8 mouse cellular contexts compared by ENCODE assay signal in the genomic region with DNA sequence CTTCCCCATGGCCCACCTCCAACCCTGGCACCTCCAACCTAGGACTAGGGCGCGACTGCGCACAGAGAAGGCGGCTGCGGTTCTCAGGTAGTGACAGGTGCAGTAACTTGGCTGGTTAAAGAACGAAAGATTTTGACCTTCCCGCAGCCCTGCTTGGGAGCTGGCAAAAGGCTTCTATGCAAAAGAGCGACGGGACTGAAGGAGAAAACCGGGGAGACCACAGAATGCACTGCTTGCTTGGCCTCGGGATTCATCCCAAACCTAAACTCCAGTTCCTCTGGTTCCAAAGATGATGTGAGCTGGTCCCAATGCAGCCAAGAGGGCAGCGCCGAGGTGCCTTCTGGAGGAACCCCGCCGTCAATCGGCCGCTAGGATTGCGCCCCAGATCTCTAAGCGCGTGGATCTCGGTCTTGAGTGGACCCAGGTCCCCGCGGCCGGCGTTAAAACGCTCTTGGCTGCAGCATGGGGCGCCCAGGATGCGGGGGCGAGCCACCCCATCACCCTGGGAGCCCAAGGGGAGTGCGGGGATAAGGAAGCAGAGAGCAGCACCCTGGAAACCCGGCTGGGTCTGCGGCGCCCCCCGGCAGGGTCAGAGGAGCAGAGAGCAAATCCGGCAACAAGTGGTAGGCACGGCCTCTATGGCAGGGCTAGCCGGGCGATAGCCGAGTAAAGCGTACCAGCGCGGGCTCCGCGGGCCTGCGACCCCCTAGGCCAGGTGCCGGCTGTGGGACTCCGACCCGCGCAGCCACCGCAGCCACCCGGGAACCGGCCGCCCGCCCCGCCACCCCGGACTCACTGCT. TPM values are rescaled to one million over a fixed set of nuclear protein-coding genes. Genes with fewer than 3 reads are reported as not detected.
DNase-seq lines count a peak whose midpoint lies in the region; ATAC-seq lines count a peak whose summit lies in the region.

No protein-coding gene starts in this region.

- no peaks in the 10 kb centered on the region for H3K9me3 ChIP-seq in heart, embryonic 16.5 days (replicated peaks; ENCODE audit: control insufficient read depth, low read length)
- H3K9me3 ChIP-seq in limb, embryonic 11.5 days (ENCODE audit: control insufficient read depth, low read length): no peaks in the 10 kb centered on the region
- no peaks in the 10 kb centered on the region for H3K9me3 ChIP-seq in midbrain, embryonic 12.5 days

- peaks cover 12% of the 10 kb centered on the region for H3K4me1 ChIP-seq in heart, embryonic 16.5 days (ENCODE audit: control insufficient read depth, insufficient read depth, low read length)
- H3K4me1 ChIP-seq in limb, embryonic 11.5 days (ENCODE audit: control insufficient read depth, insufficient read depth, low read length): peaks cover 3% of the 10 kb centered on the region; the same call in 1 of the 2 replicates
- H3K4me1 ChIP-seq in midbrain, embryonic 12.5 days: peaks cover 18% of the 10 kb centered on the region

- peak overlapping the region; percentile 89 for H3K9ac ChIP-seq in heart, embryonic 16.5 days (ENCODE audit: low read length)
- H3K9ac ChIP-seq in limb, embryonic 11.5 days (ENCODE audit: low read length): peak overlapping the region; percentile 89
- peak overlapping the region; percentile 89 for H3K9ac ChIP-seq in midbrain, embryonic 12.5 days (replicated peaks)

- 2% methylated on average over 56 of the region's 56 CpGs for WGBS in heart, embryonic 16.5 days
- WGBS in limb, embryonic 11.5 days: 1% methylated on average over 38 of the region's 56 CpGs
- WGBS in midbrain, embryonic 12.5 days: 2% methylated on average over 55 of the region's 56 CpGs

- no peaks in the 10 kb centered on the region for H3K27me3 ChIP-seq in heart, embryonic 16.5 days (ENCODE audit: control insufficient read depth, insufficient read depth, low read length)
- H3K27me3 ChIP-seq in limb, embryonic 11.5 days (ENCODE audit: control insufficient read depth, insufficient read depth, low read length): no peaks in the 10 kb centered on the region
- H3K27me3 ChIP-seq in midbrain, embryonic 12.5 days: no peaks in the 10 kb centered on the region

- peak overlapping the region; percentile 77 for H3K4me3 ChIP-seq in heart, embryonic 16.5 days (ENCODE audit: low read length)
- peak overlapping the region; percentile 96 for H3K4me3 ChIP-seq in limb, embryonic 11.5 days (ENCODE audit: low read depth, low read length)
- peak overlapping the region; percentile 93 for H3K4me3 ChIP-seq in midbrain, embryonic 12.5 days

- peaks cover 10% of the 10 kb centered on the region; the same call in 1 of the 2 replicates for H3K36me3 ChIP-seq in heart, embryonic 16.5 days (ENCODE audit: control insufficient read depth, insufficient read depth)
- peaks cover 3% of the 10 kb centered on the region; the same call in 1 of the 2 replicates for H3K36me3 ChIP-seq in limb, embryonic 11.5 days (ENCODE audit: control insufficient read depth, insufficient read depth, low read length)
- peaks cover 16% of the 10 kb centered on the region; the same call in 1 of the 2 replicates for H3K36me3 ChIP-seq in midbrain, embryonic 12.5 days

- H3K27ac ChIP-seq in heart, embryonic 16.5 days (ENCODE audit: low read length): peak overlapping the region; percentile 53; the same call in 1 of the 2 replicates
- H3K27ac ChIP-seq in limb, embryonic 11.5 days (replicated peaks; ENCODE audit: low read depth, low read length): peak overlapping the region; percentile 56; the same call in 1 of the 2 replicates
- H3K27ac ChIP-seq in midbrain, embryonic 12.5 days (replicated peaks): peak overlapping the region; percentile 69

- peak overlapping the region; percentile 86 for H3K4me2 ChIP-seq in heart, embryonic 16.5 days (ENCODE audit: low read depth, low read length)
- H3K4me2 ChIP-seq in limb, embryonic 11.5 days (ENCODE audit: low read depth, severe bottlenecking): peak overlapping the region; percentile 69
- H3K4me2 ChIP-seq in midbrain, embryonic 12.5 days (replicated peaks): peak overlapping the region; percentile 95

- DNase-seq in layer of hippocampus, adult 11-12 months (ENCODE audit: low spot score): peak; percentile 32
- no peak for DNase-seq in layer of hippocampus, postnatal 14 days (ENCODE audit: low spot score in 2 of 2)
- peak; percentile 48 for DNase-seq in NIH3T3 (ENCODE audit: low read depth)
- peak; percentile 28 for DNase-seq in embryo, embryonic 9.5 days (ENCODE audit: extremely low spot score)
- DNase-seq in limb, embryonic 11.5 days (ENCODE audit: low spot score): no peak
- no peak for DNase-seq in adrenal gland, adult 2 months

- peak; percentile 71 for ATAC-seq in heart, embryonic 16.5 days (replicated peaks; ENCODE audit: extremely low read depth, insufficient read depth, low FRiP score)
- ATAC-seq in limb, embryonic 11.5 days (ENCODE audit: insufficient number of reproducible peaks, low FRiP score, low TSS enrichment, low read depth): peak; percentile 71
- ATAC-seq in midbrain, embryonic 12.5 days (ENCODE audit: low FRiP score, low read depth): peak; percentile 81

RNA-seq across cellular contexts. Expression of a gene that starts 0.6 kb away (rescaled TPM):
- total RNA-seq in layer of hippocampus, postnatal 14 days (2021): 100 to 1,000 TPM; 232 to 244 TPM
- polyA plus RNA-seq in heart, embryonic 16.5 days (2015; fragmentation: Nextera tagmentation; extraction: Ambion mirVana): 57.7 and 66.7 TPM in 2 replicates
- 103 and 115 TPM in 2 replicates for polyA plus RNA-seq in limb, embryonic 11.5 days (2014; fragmentation: Nextera tagmentation; extraction: Ambion mirVana)
- polyA plus RNA-seq in midbrain, embryonic 12.5 days (2016; fragmentation: Nextera tagmentation; extraction: Ambion mirVana): 117 and 136 TPM in 2 replicates
- total RNA-seq in adrenal gland, adult 2 months (2021): 100 to 1,000 TPM; 180 to 197 TPM
- polyA plus RNA-seq in adrenal gland, adult 2 months (2012; rRNA removed): 53.0 and 63.5 TPM in 2 replicates

RNA-seq across cellular contexts. Expression of a gene that starts 20.0 kb away (rescaled TPM):
- 10 to 100 TPM; 14.2 to 15.6 TPM for total RNA-seq in layer of hippocampus, postnatal 14 days (2021)
- 13.3 and 15.0 TPM in 2 replicates for polyA plus RNA-seq in heart, embryonic 16.5 days (2015; fragmentation: Nextera tagmentation; extraction: Ambion mirVana)
- polyA plus RNA-seq in limb, embryonic 11.5 days (2014; fragmentation: Nextera tagmentation; extraction: Ambion mirVana): 19.2 and 20.7 TPM in 2 replicates
- 19.7 and 22.9 TPM in 2 replicates for polyA plus RNA-seq in midbrain, embryonic 12.5 days (2016; fragmentation: Nextera tagmentation; extraction: Ambion mirVana)
- 10 to 100 TPM; 18.3 to 18.6 TPM for total RNA-seq in adrenal gland, adult 2 months (2021)
- 3.1 TPM in 2 replicates for polyA plus RNA-seq in adrenal gland, adult 2 months (2012; rRNA removed)

RNA-seq across cellular contexts. Expression of a gene that starts 49.2 kb away (rescaled TPM):
- total RNA-seq in layer of hippocampus, postnatal 14 days (2021): 1 to 10 TPM in 1 of 2 experiments, not detected in 1; 1.1 TPM
- 0.55 TPM in 1 of 2 replicates, not detected in the other for polyA plus RNA-seq in heart, embryonic 16.5 days (2015; fragmentation: Nextera tagmentation; extraction: Ambion mirVana)
- polyA plus RNA-seq in limb, embryonic 11.5 days (2014; fragmentation: Nextera tagmentation; extraction: Ambion mirVana): 0.15 TPM in 1 of 2 replicates, not detected in the other
- 0.11 and 0.69 TPM in 2 replicates for polyA plus RNA-seq in midbrain, embryonic 12.5 days (2016; fragmentation: Nextera tagmentation; extraction: Ambion mirVana)
- not detected for total RNA-seq in adrenal gland, adult 2 months (2021)
- polyA plus RNA-seq in adrenal gland, adult 2 months (2012; rRNA removed): 0.11 and 0.15 TPM in 2 replicates

Comparison
In these comparisons a context has a peak if more than half of its experiments do, and no peak if none do; other contexts are left out.
1. DNase-seq: peak in layer of hippocampus, adult 11-12 months (single experiment), NIH3T3 (single experiment) and embryo, embryonic 9.5 days (single experiment); none in layer of hippocampus, postnatal 14 days (0 of 2), limb, embryonic 11.5 days (single experiment) and adrenal gland, adult 2 months (single experiment).
2. Peak in every context shown above with its lines, with median percentiles within 50 percentile points of each other: ATAC-seq, H3K27ac ChIP-seq, H3K4me2 ChIP-seq, H3K4me3 ChIP-seq and H3K9ac ChIP-seq.